Mouse (Mus musculus) stomach, postnatal 0 days (tissue): ENCODE results near the gene Mecom.

ENCODE experiments used
- CTCF ChIP-seq: IDR thresholded peaks from 2 replicates; pipeline ENCODE4 v1.5.1; 2016; ENCODE audit warnings: antibody characterized with exemption, low read depth, mild to moderate bottlenecking, moderate library complexity
- EP300 ChIP-seq: optimal IDR thresholded peaks from 2 replicates; pipeline ENCODE3; 2016; ENCODE audit warnings: antibody characterized with exemption

- TF ChIP-seq CTCF: no peak
- TF ChIP-seq EP300: no peak
Observed at GRCm38 (mm10) chr3:30248656-30249384, 299.0 kb downstream of the Mecom start.
